19 mouse cellular contexts compared by ENCODE assay signal in the genomic region with DNA sequence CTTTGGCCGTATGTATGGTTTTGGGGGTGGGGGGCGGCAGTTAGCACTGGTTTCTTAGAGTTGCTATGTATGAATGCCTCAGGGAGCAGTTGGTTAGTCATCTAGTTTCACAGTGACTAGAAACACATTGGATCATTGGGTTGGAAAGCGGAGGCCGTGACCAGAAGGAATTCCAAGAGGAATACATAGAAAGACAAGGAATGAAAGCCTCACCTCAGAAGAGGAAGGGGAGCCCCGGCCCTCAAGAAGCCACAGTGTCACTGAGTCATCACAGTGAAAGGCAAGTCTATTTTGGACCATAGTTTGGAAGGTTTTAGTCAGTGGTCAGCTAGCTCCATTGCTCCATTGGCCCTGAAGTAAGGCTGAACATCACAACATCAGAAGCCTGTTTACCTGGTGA.
A peak's percentile ranks its signal among the peaks of the same experiment; 100 is the strongest.
DNase-seq lines count a peak whose midpoint lies in the region; ATAC-seq lines count a peak whose summit lies in the region.
"Had no signal": no experiment of that assay in that cellular context is flagged by ENCODE, and none has a peak within 500 bp of the region (broad histone marks: within the 10 kb centered on the region; RNA-seq: fewer than 3 reads in every experiment).

No protein-coding gene starts in this region.

- DNase-seq in hindbrain, embryonic 10.5 days (ENCODE audit: low spot score): no peak
- DNase-seq in neural tube, embryonic 10.5 days (ENCODE audit: extremely low spot score, low spot score): no peak
- no peak for DNase-seq in T-cell, adult 2 months (ENCODE audit: low spot score)
- no peak for DNase-seq in spleen, postnatal 4 days (ENCODE audit: low spot score in 2 of 2)
- DNase-seq: cerebellum, adult 18-20 months; cerebellum, postnatal 14 days; kidney, adult 11 months; layer of hippocampus, adult 9-11 months; liver, postnatal 0 days; right cerebral cortex, postnatal 14 days had no signal

- H3K36me3 ChIP-seq in hindbrain, embryonic 15.5 days: 0 out of 2 replicates have a peak, but pooled peaks cover under 1% of the 10 kb centered on the region
- peaks cover 9% of the 10 kb centered on the region for H3K36me3 ChIP-seq in hindbrain, embryonic 10.5 days
- peaks cover 5% of the 10 kb centered on the region for H3K36me3 ChIP-seq in neural tube, embryonic 13.5 days
- H3K36me3 ChIP-seq in forebrain, embryonic 16.5 days (ENCODE audit: control insufficient read depth, insufficient read depth): 0 out of 2 replicates have a peak, but pooled peaks cover 3% of the 10 kb centered on the region

- no peak overlapping the region for H3K4me2 ChIP-seq in hindbrain, embryonic 15.5 days
- H3K4me2 ChIP-seq in neural tube, embryonic 13.5 days: no peak overlapping the region
- H3K4me2 ChIP-seq in forebrain, embryonic 16.5 days (ENCODE audit: low read length): no peak overlapping the region
- H3K4me2 ChIP-seq: embryonic facial prominence, embryonic 12.5 days; heart, embryonic 11.5 days; liver, embryonic 11.5 days had no signal

- no peaks in the 10 kb centered on the region for H3K9me3 ChIP-seq in hindbrain, embryonic 15.5 days
- no peaks in the 10 kb centered on the region for H3K9me3 ChIP-seq in hindbrain, embryonic 10.5 days
- no peaks in the 10 kb centered on the region for H3K9me3 ChIP-seq in neural tube, embryonic 13.5 days
- no peaks in the 10 kb centered on the region for H3K9me3 ChIP-seq in forebrain, embryonic 16.5 days (ENCODE audit: control insufficient read depth, low read length)
- H3K9me3 ChIP-seq: embryonic facial prominence, embryonic 12.5 days; midbrain, embryonic 10.5 days had no signal

- WGBS in hindbrain, embryonic 15.5 days: 85% methylated on average over 5 of the region's 5 CpGs
- 93% methylated on average over 5 of the region's 5 CpGs for WGBS in hindbrain, embryonic 10.5 days
- 88% methylated on average over 5 of the region's 5 CpGs for WGBS in neural tube, embryonic 13.5 days
- 89% methylated on average over 5 of the region's 5 CpGs for WGBS in forebrain, embryonic 16.5 days

- no peak overlapping the region for H3K9ac ChIP-seq in hindbrain, embryonic 15.5 days
- no peak overlapping the region for H3K9ac ChIP-seq in neural tube, embryonic 13.5 days
- H3K9ac ChIP-seq in forebrain, embryonic 16.5 days (replicated peaks; ENCODE audit: low read depth, low read length): no peak overlapping the region
- H3K9ac ChIP-seq: embryonic facial prominence, embryonic 12.5 days; liver, postnatal 0 days had no signal

- no peak overlapping the region for H3K4me3 ChIP-seq in hindbrain, embryonic 15.5 days
- no peak overlapping the region for H3K4me3 ChIP-seq in hindbrain, embryonic 10.5 days
- no peak overlapping the region for H3K4me3 ChIP-seq in neural tube, embryonic 13.5 days
- no peak overlapping the region for H3K4me3 ChIP-seq in forebrain, embryonic 16.5 days (replicated peaks; ENCODE audit: low read length)
- H3K4me3 ChIP-seq: embryonic facial prominence, embryonic 12.5 days; left cerebral cortex, adult 2 months; midbrain, embryonic 10.5 days had no signal

- no peak for ATAC-seq in hindbrain, embryonic 15.5 days (ENCODE audit: low FRiP score, low read depth)
- no peak for ATAC-seq in neural tube, embryonic 13.5 days (ENCODE audit: low read depth)
- ATAC-seq in forebrain, embryonic 16.5 days: no peak
- ATAC-seq: liver, postnatal 0 days; lung, postnatal 0 days had no signal

- no peaks in the 10 kb centered on the region for H3K27me3 ChIP-seq in hindbrain, embryonic 15.5 days
- H3K27me3 ChIP-seq in hindbrain, embryonic 10.5 days (ENCODE audit: insufficient read depth, poor library complexity, severe bottlenecking): no peaks in the 10 kb centered on the region
- no peaks in the 10 kb centered on the region for H3K27me3 ChIP-seq in neural tube, embryonic 13.5 days
- H3K27me3 ChIP-seq in forebrain, embryonic 16.5 days (replicated peaks; ENCODE audit: control insufficient read depth, insufficient read depth, low read length): no peaks in the 10 kb centered on the region
- H3K27me3 ChIP-seq: embryonic facial prominence, embryonic 12.5 days had no signal

- H3K27ac ChIP-seq in hindbrain, embryonic 15.5 days (replicated peaks): 0 out of 2 replicates have a peak overlapping the region, but pooled peaks have one; percentile 20
- no peak overlapping the region for H3K27ac ChIP-seq in hindbrain, embryonic 10.5 days
- peak overlapping the region; percentile 42; the same call in 1 of the 2 replicates for H3K27ac ChIP-seq in neural tube, embryonic 13.5 days (replicated peaks)
- peak overlapping the region; percentile 58; the same call in 1 of the 2 replicates for H3K27ac ChIP-seq in forebrain, embryonic 16.5 days (ENCODE audit: low read length)
- H3K27ac ChIP-seq: left cerebral cortex, adult 2 months; midbrain, embryonic 10.5 days had no signal

- peaks cover 30% of the 10 kb centered on the region for H3K4me1 ChIP-seq in hindbrain, embryonic 15.5 days (replicated peaks)
- H3K4me1 ChIP-seq in hindbrain, embryonic 10.5 days (replicated peaks): peaks cover under 1% of the 10 kb centered on the region; the same call in 1 of the 2 replicates
- peaks cover 37% of the 10 kb centered on the region for H3K4me1 ChIP-seq in neural tube, embryonic 13.5 days (replicated peaks)
- H3K4me1 ChIP-seq in forebrain, embryonic 16.5 days (replicated peaks; ENCODE audit: control insufficient read depth, insufficient read depth, low read length): peaks cover 20% of the 10 kb centered on the region
